Mouse (Mus musculus) small intestine, adult 2 months (tissue): ENCODE data around the gene Setdb1.
"Not testable (repeated sequence)": the region's sequence is repeated elsewhere in the genome, so short reads cannot be mapped to it uniquely, and the experiment has no call there.

Experiments used
- CTCF ChIP-seq: fragments of 200-500 bp; IDR thresholded peaks from 2 replicates; pipeline ENCODE4 v1.5.1; 2012; ENCODE audit warnings: low read depth, mild to moderate bottlenecking, control low read depth, inconsistent platforms, low read length, moderate library complexity, mixed read lengths; ENCODE audit not compliant: insufficient replicate concordance, insufficient read length; ENCODE audit errors: extremely low read depth
- POLR2A ChIP-seq: fragments of 200-500 bp; IDR thresholded peaks from 2 replicates; pipeline ENCODE4 v1.6.1; 2012; ENCODE audit warnings: low read depth, mild to moderate bottlenecking, control low read depth, inconsistent platforms, low read length, moderate library complexity

- TF ChIP-seq CTCF, POLR2A: not testable (repeated sequence)
These were observed at the start of gene Setdb1 for GRCm38 (mm10) chr3:95356701-95357449.
